Mouse (Mus musculus) stomach, postnatal 0 days (tissue): Measurements from ENCODE around the gene Hist1h2ak. TPM values are rescaled to one million over a fixed set of nuclear protein-coding genes. Genes with fewer than 3 reads are reported as not detected.
"Not testable (repeated sequence)": the region's sequence is repeated elsewhere in the genome, so short reads cannot be mapped to it uniquely, and the experiment has no call there.

ENCODE experiments used
- ATAC-seq: fragments of 200-750 bp; cut with Nextera tagmentation; 2 replicates; pipeline ENCODE4 v1.8.0; 2017; ENCODE audit not compliant: low FRiP score, low TSS enrichment
- DNase-seq: peaks from one replicate; pipeline ENCODE4 v3.0.0-alpha.2; 2016; ENCODE audit warnings: low spot score
- H3K27ac ChIP-seq: fragments of 300-500 bp; sonication (generic); replicated peaks from 2 replicates; pipeline ENCODE4 v1.5.1; 2014; ENCODE audit warnings: mild to moderate bottlenecking, control low read depth
- H3K27me3 ChIP-seq: fragments of 300-500 bp; sonication (generic); 2 replicates; pipeline ENCODE4 v1.6.1; 2014; ENCODE audit warnings: low read length; ENCODE audit not compliant: control insufficient read depth, insufficient read depth
- H3K36me3 ChIP-seq: fragments of 300-500 bp; sonication (generic); 2 replicates; pipeline ENCODE4 v1.6.1; 2014; ENCODE audit warnings: low read length, mixed read lengths; ENCODE audit not compliant: control insufficient read depth, insufficient read depth
- H3K4me1 ChIP-seq: fragments of 300-500 bp; sonication (generic); replicated peaks from 2 replicates; pipeline ENCODE4 v1.6.1; 2014; ENCODE audit warnings: antibody characterized with exemption; ENCODE audit not compliant: control insufficient read depth, insufficient read depth
- H3K4me2 ChIP-seq: fragments of 300-500 bp; sonication (generic); replicated peaks from 2 replicates; pipeline ENCODE4 v1.6.1; 2014; ENCODE audit warnings: low read depth, mild to moderate bottlenecking, control low read depth, moderate library complexity
- H3K4me3 ChIP-seq: fragments of 300-500 bp; sonication (generic); 2 replicates; pipeline ENCODE4 v1.5.1; 2014; ENCODE audit warnings: low read depth, low read length, control low read depth
- H3K9ac ChIP-seq: fragments of 300-500 bp; sonication (generic); 2 replicates; pipeline ENCODE4 v1.6.1; 2014; ENCODE audit warnings: mild to moderate bottlenecking, low read length, control low read depth, mixed read lengths
- H3K9me3 ChIP-seq: fragments of 300-500 bp; sonication (generic); 2 replicates; pipeline ENCODE4 v1.6.1; 2016; ENCODE audit warnings: low read length; ENCODE audit not compliant: control insufficient read depth
- CTCF ChIP-seq: IDR thresholded peaks from 2 replicates; pipeline ENCODE4 v1.5.1; 2016; ENCODE audit warnings: antibody characterized with exemption, low read depth, mild to moderate bottlenecking, moderate library complexity
- EP300 ChIP-seq: optimal IDR thresholded peaks from 2 replicates; pipeline ENCODE3; 2016; ENCODE audit warnings: antibody characterized with exemption
- WGBS: fragments of 180-500 bp; shearing (Covaris S2); extraction: QIAGEN DNeasy Blood & Tissue Kit; methylation state at CpG from one replicate; pipeline ENCODE4 v1.1.7; 2014; 5-methylcytosine and 5-hydroxymethylcytosine counted together
- polyA plus RNA-seq: library from polyadenylated mRNA; unstranded; fragments of >200 nt; fragmentation: Nextera tagmentation; extraction: Ambion mirVana; gene quantifications from 2 replicates; pipeline ENCODE4 v1.2.1, GENCODE M21; 2015

Gene Hist1h2ak
- polyA plus RNA-seq, 1 experiment from 2014 or later = 19.3 TPM

- peak; percentile 52 for DNase-seq
- TF ChIP-seq CTCF (no peak), EP300 (no peak)
- no peaks in the 10 kb centered on the region for H3K36me3 ChIP-seq
- under 1% methylated on average over 13 of the region's 20 CpGs for WGBS
- peak within 1 kb of the TSS; percentile 54 for H3K9ac ChIP-seq
- H3K9me3 ChIP-seq = no peaks in the 10 kb centered on the region
- no peaks in the 10 kb centered on the region for H3K4me1 ChIP-seq
- no peaks in the 10 kb centered on the region for H3K27me3 ChIP-seq
- ATAC-seq = peak; percentile 66
- peak within 1 kb of the TSS; percentile 33 for H3K4me3 ChIP-seq
- peak within 1 kb of the TSS; percentile 83 for H3K27ac ChIP-seq
- H3K4me2 ChIP-seq = peak within 1 kb of the TSS; percentile 54
Measured at GRCm38 (mm10) chr13:21783255-21783617, 29.6 kb upstream of the Hist1h2ak start, which contains the start of gene Hist1h3i. Gene Hist1h3i (minus strand): TSS chr13:21783370.

DNA sequence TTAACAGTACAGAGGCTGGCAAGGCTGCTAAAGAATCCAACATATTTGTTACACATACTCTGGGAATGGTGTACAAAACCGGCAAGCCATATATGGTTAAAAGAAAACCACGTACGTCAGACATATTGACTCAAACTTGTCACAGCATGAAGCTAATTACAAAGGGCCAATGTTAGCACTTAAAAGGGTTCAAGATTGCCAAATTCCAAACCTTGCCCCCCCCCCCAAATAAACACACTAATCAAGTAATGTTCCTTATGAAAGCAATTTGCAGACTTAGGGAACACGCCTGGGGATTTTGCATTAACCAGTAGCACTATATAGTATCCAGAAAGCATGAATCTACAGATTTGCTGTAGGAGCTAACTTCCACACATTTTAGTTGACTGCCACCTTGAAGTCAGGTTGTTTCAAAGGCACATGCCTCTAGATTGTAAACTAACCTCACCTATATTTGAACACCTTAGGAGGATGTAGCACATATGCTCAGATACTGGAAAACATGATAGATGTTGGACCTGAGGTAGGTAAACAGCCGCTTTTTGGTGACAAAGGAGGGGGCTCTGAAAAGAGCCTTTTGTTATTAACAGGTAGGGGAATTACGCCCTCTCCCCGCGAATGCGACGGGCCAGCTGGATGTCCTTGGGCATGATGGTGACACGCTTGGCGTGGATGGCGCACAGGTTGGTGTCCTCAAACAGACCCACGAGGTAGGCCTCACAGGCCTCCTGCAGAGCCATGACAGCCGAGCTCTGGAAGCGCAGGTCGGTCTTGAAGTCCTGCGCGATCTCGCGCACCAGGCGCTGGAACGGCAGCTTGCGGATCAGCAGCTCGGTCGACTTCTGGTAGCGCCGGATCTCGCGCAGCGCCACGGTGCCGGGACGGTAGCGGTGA, 29.0 kb upstream of the Hist1h2ak start:
- not testable (repeated sequence) for DNase-seq, H3K9me3 ChIP-seq, ATAC-seq, H3K36me3 ChIP-seq, H3K4me1 ChIP-seq, H3K27me3 ChIP-seq
- Histone ChIP-seq H3K4me2 (peak overlapping the region; percentile 54), H3K4me3 (peak overlapping the region; percentile 33), H3K9ac (peak overlapping the region; percentile 54), H3K27ac (peak overlapping the region; percentile 83)
- 1% methylated on average over 14 of the region's 35 CpGs for WGBS

- WGBS = 87% methylated on average over 1 of the region's 1 CpGs
Measured at GRCm38 (mm10) chr13:21781639-21782038, 28.0 kb upstream of the Hist1h2ak start.

DNA sequence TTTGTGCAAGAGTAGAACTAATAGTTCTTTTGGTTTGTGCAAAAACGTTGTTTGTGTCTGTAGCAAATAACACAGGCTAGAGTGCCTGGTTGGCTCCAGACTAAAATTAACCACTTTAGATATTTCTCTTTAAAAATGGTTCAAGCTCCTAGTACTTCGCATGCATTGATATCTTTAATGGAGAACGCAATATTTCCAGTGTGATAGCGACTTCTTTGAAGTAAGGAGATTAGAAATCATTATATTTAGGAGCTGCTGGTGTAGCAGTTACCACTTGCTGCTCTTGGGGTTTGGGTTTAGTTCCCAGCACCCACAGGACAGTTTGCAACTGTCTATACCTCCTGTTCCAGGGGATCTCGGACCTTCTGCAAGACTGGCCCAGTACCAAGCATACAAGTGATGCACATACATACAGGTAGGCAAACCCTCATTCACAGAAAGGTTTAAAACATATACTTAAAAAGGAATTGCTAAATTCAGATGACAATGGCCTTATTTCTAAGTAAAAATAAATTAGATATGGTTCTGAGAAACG, 27.5 kb upstream of the Hist1h2ak start:
- Histone ChIP-seq H3K36me3 (no peaks in the 10 kb centered on the region), H3K4me2 (peak overlapping the region; percentile 83), H3K4me1 (no peaks in the 10 kb centered on the region), H3K9ac (no peak overlapping the region), H3K4me3 (peak overlapping the region; percentile 51; the same call in 1 of the 2 replicates), H3K27me3 (no peaks in the 10 kb centered on the region), H3K27ac (no peak overlapping the region; the same call in 1 of the 2 replicates), H3K9me3 (no peaks in the 10 kb centered on the region)
- DNase-seq (no peak), ATAC-seq (no peak)
- TF ChIP-seq EP300 (no peak), CTCF (no peak)
- WGBS = 42% methylated on average over 6 of the region's 6 CpGs

More at GRCm38 (mm10) chr13:21781639-21782038, 28.0 kb upstream of the Hist1h2ak start:
- TF ChIP-seq EP300 (no peak), CTCF (no peak)
- H3K9ac ChIP-seq = no peak overlapping the region
- H3K36me3 ChIP-seq = no peaks in the 10 kb centered on the region
- no peaks in the 10 kb centered on the region for H3K9me3 ChIP-seq
- DNase-seq (no peak), ATAC-seq (no peak)
- no peak overlapping the region for H3K4me3 ChIP-seq
- no peaks in the 10 kb centered on the region for H3K4me1 ChIP-seq
- no peak overlapping the region for H3K4me2 ChIP-seq
- no peaks in the 10 kb centered on the region for H3K27me3 ChIP-seq
- no peak overlapping the region for H3K27ac ChIP-seq

GRCm38 (mm10) chr13:21779767-21780731, 26.4 kb upstream of the Hist1h2ak start, which contains the start of gene Hist1h1b:
Gene Hist1h1b (minus strand): TSS chr13:21780625.
- H3K9ac ChIP-seq = peak within 1 kb of the TSS; percentile 74
- H3K27me3 ChIP-seq = no peaks in the 10 kb centered on the region
- H3K9me3 ChIP-seq = no peaks in the 10 kb centered on the region
- no peak for TF ChIP-seq EP300
- no peak for TF ChIP-seq CTCF
- H3K4me1 ChIP-seq = no peaks in the 10 kb centered on the region
- peak within 1 kb of the TSS; percentile 51 for H3K4me3 ChIP-seq
- peak; percentile 64 for DNase-seq
- under 1% methylated on average over 44 of the region's 44 CpGs for WGBS
- peak within 1 kb of the TSS; percentile 88 for H3K27ac ChIP-seq
- H3K4me2 ChIP-seq = peak within 1 kb of the TSS; percentile 83
- no peaks in the 10 kb centered on the region for H3K36me3 ChIP-seq
- peak; percentile 51; the same call in 1 of the 2 replicates for ATAC-seq
